8 mouse cellular contexts compared by ENCODE assay signal in the genomic region with DNA sequence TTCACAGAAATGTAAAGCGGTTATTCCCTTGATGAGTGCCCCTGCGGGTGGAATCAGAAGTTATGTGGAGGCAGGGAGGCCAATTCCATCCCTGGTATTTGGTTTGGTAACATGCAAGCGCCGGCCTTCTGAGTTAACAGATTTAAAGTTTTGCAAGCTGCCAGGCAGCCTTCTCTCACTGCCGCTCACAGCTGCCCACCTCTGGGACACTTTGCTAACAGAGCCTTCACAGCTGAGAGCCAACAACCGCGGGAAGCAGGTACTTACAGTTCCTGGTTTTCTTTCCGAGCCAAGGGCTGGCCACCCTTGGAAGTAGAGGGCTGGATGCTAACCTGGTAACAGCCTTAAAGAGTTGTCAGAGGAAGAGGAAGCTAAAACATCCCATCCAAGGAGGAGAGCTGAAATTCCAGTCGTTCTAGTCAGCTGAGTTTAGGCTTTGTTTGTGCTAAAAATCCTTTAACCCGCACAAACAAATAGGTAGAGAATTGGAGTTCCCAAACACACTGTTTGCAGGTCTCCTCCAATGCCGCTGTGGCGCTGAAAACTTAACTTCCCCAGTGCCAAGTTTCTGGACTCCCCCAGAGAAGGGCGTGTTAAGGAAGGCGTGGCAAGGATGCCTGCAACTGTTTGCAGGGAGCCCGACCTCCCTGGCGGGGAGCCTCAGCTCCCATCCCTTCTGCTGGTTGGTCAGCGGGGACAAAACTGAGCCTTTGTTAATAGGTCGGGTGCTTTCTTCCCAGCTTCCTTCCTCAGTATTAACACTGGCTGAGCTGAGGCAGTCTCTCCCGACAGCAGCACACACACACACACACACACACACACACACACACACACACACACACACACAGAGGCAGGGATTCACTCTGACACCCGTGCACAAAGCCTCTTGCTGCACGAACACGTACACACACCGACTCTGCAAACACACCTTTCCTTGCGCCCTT. TPM values are rescaled to one million over a fixed set of nuclear protein-coding genes. Genes with fewer than 3 reads are reported as not detected.
A peak's percentile ranks its signal among the peaks of the same experiment; 100 is the strongest.
DNase-seq lines count a peak whose midpoint lies in the region; ATAC-seq and TF ChIP-seq lines count a peak whose summit lies in the region.

TSS of gene Frem1 (minus strand) at position 706 of the 944 bp plus-strand sequence.

- no peak for TF ChIP-seq CTCF in lung, embryonic 14.5 days (IDR thresholded peaks at IDR 0.05; ENCODE audit: low read depth)

- H3K9me3 ChIP-seq in embryonic facial prominence, embryonic 12.5 days, result no peaks in the 10 kb centered on the region
- no peaks in the 10 kb centered on the region for H3K9me3 ChIP-seq in heart, embryonic 12.5 days (replicated peaks)
- H3K9me3 ChIP-seq in lung, embryonic 14.5 days (ENCODE audit: low read depth, low read length), result no peaks in the 10 kb centered on the region

- peak; percentile 65; the same call in 1 of the 2 replicates for ATAC-seq in embryonic facial prominence, embryonic 12.5 days (ENCODE audit: insufficient number of reproducible peaks, insufficient read depth, low FRiP score, low TSS enrichment)
- peak; percentile 71 for ATAC-seq in heart, embryonic 12.5 days (ENCODE audit: insufficient number of reproducible peaks, low FRiP score)
- ATAC-seq in lung, embryonic 14.5 days (ENCODE audit: insufficient read depth), result peak; percentile 92
- ATAC-seq in cerebellum, adult (ENCODE audit: insufficient number of reproducible peaks, low FRiP score, low TSS enrichment), result no peak
- no peak for ATAC-seq in monocyte, adult 5-6 weeks (replicated peaks; ENCODE audit: insufficient number of reproducible peaks, low FRiP score, low TSS enrichment, poor library complexity, severe bottlenecking)

- H3K4me3 ChIP-seq in embryonic facial prominence, embryonic 12.5 days, result peak within 1 kb of the TSS; percentile 48
- peak within 1 kb of the TSS; percentile 58 for H3K4me3 ChIP-seq in heart, embryonic 12.5 days
- peak within 1 kb of the TSS; percentile 62 for H3K4me3 ChIP-seq in lung, embryonic 14.5 days (ENCODE audit: low read depth, low read length)

- peak within 1 kb of the TSS; percentile 57 for H3K9ac ChIP-seq in embryonic facial prominence, embryonic 12.5 days
- peak within 1 kb of the TSS; percentile 72 for H3K9ac ChIP-seq in heart, embryonic 12.5 days
- peak within 1 kb of the TSS; percentile 74 for H3K9ac ChIP-seq in lung, embryonic 14.5 days

- peak within 1 kb of the TSS; percentile 68 for H3K4me2 ChIP-seq in embryonic facial prominence, embryonic 12.5 days (replicated peaks)
- H3K4me2 ChIP-seq in heart, embryonic 12.5 days, result peak within 1 kb of the TSS; percentile 83
- H3K4me2 ChIP-seq in lung, embryonic 14.5 days, result peak within 1 kb of the TSS; percentile 58

- no peaks in the 10 kb centered on the region for H3K36me3 ChIP-seq in embryonic facial prominence, embryonic 12.5 days
- no peaks in the 10 kb centered on the region for H3K36me3 ChIP-seq in heart, embryonic 12.5 days
- no peaks in the 10 kb centered on the region for H3K36me3 ChIP-seq in lung, embryonic 14.5 days (ENCODE audit: insufficient read depth)

- WGBS in embryonic facial prominence, embryonic 12.5 days, result under 1% methylated on average over 24 of the region's 24 CpGs
- WGBS in heart, embryonic 12.5 days, result 3% methylated on average over 23 of the region's 24 CpGs
- WGBS in lung, embryonic 14.5 days, result 1% methylated on average over 24 of the region's 24 CpGs

- H3K27me3 ChIP-seq in embryonic facial prominence, embryonic 12.5 days, result no peaks in the 10 kb centered on the region
- H3K27me3 ChIP-seq in heart, embryonic 12.5 days (replicated peaks), result no peaks in the 10 kb centered on the region
- H3K27me3 ChIP-seq in lung, embryonic 14.5 days (ENCODE audit: insufficient read depth, low read length), result no peaks in the 10 kb centered on the region

- H3K27ac ChIP-seq in embryonic facial prominence, embryonic 12.5 days, result peak within 1 kb of the TSS; percentile 90
- H3K27ac ChIP-seq in heart, embryonic 12.5 days (ENCODE audit: poor library complexity, severe bottlenecking), result peak within 1 kb of the TSS; percentile 59
- H3K27ac ChIP-seq in lung, embryonic 14.5 days (ENCODE audit: low read depth), result peak within 1 kb of the TSS; percentile 92

- peaks cover 45% of the 10 kb centered on the region for H3K4me1 ChIP-seq in embryonic facial prominence, embryonic 12.5 days
- H3K4me1 ChIP-seq in heart, embryonic 12.5 days (replicated peaks), result peaks cover 46% of the 10 kb centered on the region
- no peaks in the 10 kb centered on the region for H3K4me1 ChIP-seq in lung, embryonic 14.5 days (ENCODE audit: insufficient read depth)

- peak; percentile 29 for DNase-seq in WW6 (ENCODE audit: low read depth, low spot score)
- DNase-seq in kidney, adult 8-10 months, result peak; percentile 8 to 13
- peak; percentile 94 for DNase-seq in lung, embryonic 14.5 days
- peak; percentile 47 for DNase-seq in ovary, adult 18-20 months (ENCODE audit: low spot score)

RNA-seq across cellular contexts. Expression of gene Frem1, which starts in this region (rescaled TPM):
- 25.7 and 26.1 TPM in 2 replicates for polyA plus RNA-seq in embryonic facial prominence, embryonic 12.5 days (2016; fragmentation: Nextera tagmentation; extraction: Ambion mirVana)
- polyA plus RNA-seq in heart, embryonic 12.5 days (2016; fragmentation: Nextera tagmentation; extraction: Ambion mirVana), result 8.3 and 10.2 TPM in 2 replicates
- 58.2 and 59.1 TPM in 2 replicates for polyA plus RNA-seq in lung, embryonic 14.5 days (2014; fragmentation: Nextera tagmentation; extraction: Ambion mirVana)
- 0.32 TPM in 1 of 3 replicates, not detected in the others for total RNA-seq in monocyte, adult 5-6 weeks (2017)

Comparison
In these comparisons a context has a peak if more than half of its experiments do, and no peak if none do; other contexts are left out.
1. DNase-seq: peak in every context shown above with its lines; median percentile 94 in lung, embryonic 14.5 days; 47 in ovary, adult 18-20 months; 29 in WW6; 10 in kidney, adult 8-10 months.
2. ATAC-seq: peak in embryonic facial prominence, embryonic 12.5 days (single experiment), heart, embryonic 12.5 days (single experiment) and lung, embryonic 14.5 days (single experiment); none in cerebellum, adult (single experiment) and monocyte, adult 5-6 weeks (single experiment).
3. Peak in every context shown above with its lines, with median percentiles within 50 percentile points of each other: H3K27ac ChIP-seq, H3K4me2 ChIP-seq, H3K4me3 ChIP-seq and H3K9ac ChIP-seq.